Mouse (Mus musculus) lung, postnatal 0 days (tissue): ENCODE measurements around the gene Myo19. TPM values are rescaled to one million over a fixed set of nuclear protein-coding genes. Genes with fewer than 3 reads are reported as not detected.

ENCODE experiments used
- ATAC-seq: fragments of 200-750 bp; cut with Nextera tagmentation; 2 replicates; pipeline ENCODE4 v1.8.0; 2017; ENCODE audit warnings: moderate library complexity
- DNase-seq: peaks from one replicate; pipeline ENCODE4 v3.0.0-alpha.2; 2016; ENCODE audit warnings: low spot score
- H3K27ac ChIP-seq: fragments of 300-500 bp; sonication (generic); 2 replicates; pipeline ENCODE4 v1.5.1; 2014; ENCODE audit warnings: antibody characterized with exemption, mild to moderate bottlenecking, low read length, mixed read lengths
- H3K27me3 ChIP-seq: fragments of 300-500 bp; sonication (generic); replicated peaks from 2 replicates; pipeline ENCODE4 v1.6.1; 2014; ENCODE audit warnings: low read length, mixed read lengths; ENCODE audit not compliant: insufficient read depth
- H3K36me3 ChIP-seq: fragments of 300-500 bp; sonication (generic); 2 replicates; pipeline ENCODE4 v1.6.1; 2014; ENCODE audit warnings: low read length, mixed read lengths; ENCODE audit not compliant: insufficient read depth
- H3K4me1 ChIP-seq: fragments of 300-500 bp; sonication (generic); 2 replicates; pipeline ENCODE4 v1.6.1; 2014; ENCODE audit warnings: antibody characterized with exemption, low read depth, low read length, mixed read lengths; ENCODE audit not compliant: insufficient read depth
- H3K4me2 ChIP-seq: fragments of 300-500 bp; sonication (generic); replicated peaks from 2 replicates; pipeline ENCODE4 v1.6.1; 2014; ENCODE audit warnings: low read depth, mild to moderate bottlenecking, low read length, moderate library complexity, mixed read lengths
- H3K4me3 ChIP-seq: fragments of 300-500 bp; sonication (generic); 2 replicates; pipeline ENCODE4 v1.5.1; 2014; ENCODE audit warnings: low read depth, low read length
- H3K9ac ChIP-seq: fragments of 300-500 bp; sonication (generic); replicated peaks from 2 replicates; pipeline ENCODE4 v1.6.1; 2014; ENCODE audit warnings: low read depth, mild to moderate bottlenecking
- H3K9me3 ChIP-seq: fragments of 300-500 bp; sonication (generic); 2 replicates; pipeline ENCODE4 v1.6.1; 2016; ENCODE audit warnings: low read length, mixed read lengths
- CTCF ChIP-seq: IDR thresholded peaks from 2 replicates; pipeline ENCODE4 v1.5.1; 2016; ENCODE audit warnings: antibody characterized with exemption, mild to moderate bottlenecking
- EP300 ChIP-seq: IDR thresholded peaks from 2 replicates; pipeline ENCODE4 v1.6.1; 2016; ENCODE audit warnings: antibody characterized with exemption, mild to moderate bottlenecking, control low read depth
- WGBS: fragments of 180-500 bp; shearing (Covaris S2); extraction: QIAGEN DNeasy Blood & Tissue Kit; methylation state at CpG from one replicate; pipeline ENCODE4 v1.1.7; 2014; 5-methylcytosine and 5-hydroxymethylcytosine counted together
- polyA plus RNA-seq: library from polyadenylated mRNA; unstranded; fragments of >200 nt; fragmentation: Nextera tagmentation; extraction: Ambion mirVana; gene quantifications from 2 replicates; pipeline ENCODE4 v1.2.1, GENCODE M21; 2015

The Myo19 gene
- polyA plus RNA-seq, 1 experiment from 2014 or later, result 2.6 TPM

GRCm38 (mm10) chr11:84947206-84947605 lies 67.3 kb downstream of the Myo19 start:
- DNase-seq (no peak), ATAC-seq (no peak)
- Histone ChIP-seq H3K4me2 (no peak overlapping the region), H3K4me3 (no peak overlapping the region), H3K27ac (no peak overlapping the region), H3K27me3 (peaks cover 8% of the 10 kb centered on the region), H3K9me3 (no peaks in the 10 kb centered on the region), H3K4me1 (no peaks in the 10 kb centered on the region), H3K36me3 (no peaks in the 10 kb centered on the region), H3K9ac (no peak overlapping the region)
- TF ChIP-seq EP300 (no peak), CTCF (no peak)
- 74% methylated on average over 6 of the region's 6 CpGs for WGBS

DNA sequence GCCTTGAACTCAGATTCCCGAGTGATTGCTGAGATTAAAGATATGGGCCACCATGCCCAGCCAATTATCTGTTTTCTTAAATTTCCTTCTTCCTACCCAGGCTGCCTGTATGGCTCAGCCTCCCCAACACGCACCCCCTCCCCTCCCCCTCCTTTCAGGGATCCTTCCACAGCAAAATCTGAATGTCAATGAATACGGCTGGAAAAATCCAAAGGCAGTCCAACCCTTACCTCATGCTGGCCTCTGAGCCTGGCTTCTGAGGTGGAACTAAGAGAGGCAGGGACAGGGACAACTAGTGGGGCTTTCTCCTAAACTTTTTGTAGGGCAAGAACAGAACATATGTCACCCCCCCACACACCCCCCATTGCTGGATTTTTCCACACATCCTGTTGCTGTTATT lies 68.2 kb downstream of the Myo19 start:
- 40% methylated on average over 3 of the region's 3 CpGs for WGBS
- DNase-seq, result no peak
- TF ChIP-seq EP300, result no peak
- TF ChIP-seq CTCF, result no peak
- Histone ChIP-seq H3K27ac (no peak overlapping the region), H3K27me3 (peaks cover 8% of the 10 kb centered on the region), H3K9me3 (no peaks in the 10 kb centered on the region), H3K36me3 (no peaks in the 10 kb centered on the region), H3K4me3 (no peak overlapping the region), H3K9ac (no peak overlapping the region), H3K4me1 (no peaks in the 10 kb centered on the region), H3K4me2 (no peak overlapping the region)
- no peak for ATAC-seq

DNA sequence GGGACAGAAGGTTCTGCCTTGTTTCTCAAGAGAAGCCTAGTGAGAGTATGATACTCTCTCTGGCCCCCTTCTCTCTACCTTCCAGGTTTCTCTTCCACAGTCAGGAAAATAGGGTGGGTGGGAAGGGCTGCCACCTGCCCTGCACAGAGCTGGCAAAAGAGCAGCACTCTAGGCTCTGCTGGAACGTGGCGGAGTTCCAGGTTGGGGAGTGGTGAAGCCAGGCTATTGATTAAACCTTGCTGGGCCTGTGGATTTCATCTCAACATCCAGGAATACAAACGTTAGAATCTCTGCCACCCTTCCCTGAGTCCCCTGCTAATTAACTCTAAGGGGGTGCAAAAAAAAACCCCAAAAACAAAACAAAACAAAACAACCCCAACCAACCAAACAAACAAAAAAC lies 68.6 kb downstream of the Myo19 start:
- no peak overlapping the region for H3K9ac ChIP-seq
- 27% methylated on average over 3 of the region's 3 CpGs for WGBS
- H3K4me2 ChIP-seq, result no peak overlapping the region
- no peaks in the 10 kb centered on the region for H3K9me3 ChIP-seq
- H3K4me1 ChIP-seq, result no peaks in the 10 kb centered on the region
- no peak overlapping the region for H3K4me3 ChIP-seq
- no peak for DNase-seq
- TF ChIP-seq EP300 (no peak), CTCF (no peak)
- no peak overlapping the region for H3K27ac ChIP-seq
- H3K27me3 ChIP-seq, result peaks cover 8% of the 10 kb centered on the region
- no peaks in the 10 kb centered on the region for H3K36me3 ChIP-seq
- no peak for ATAC-seq

DNA sequence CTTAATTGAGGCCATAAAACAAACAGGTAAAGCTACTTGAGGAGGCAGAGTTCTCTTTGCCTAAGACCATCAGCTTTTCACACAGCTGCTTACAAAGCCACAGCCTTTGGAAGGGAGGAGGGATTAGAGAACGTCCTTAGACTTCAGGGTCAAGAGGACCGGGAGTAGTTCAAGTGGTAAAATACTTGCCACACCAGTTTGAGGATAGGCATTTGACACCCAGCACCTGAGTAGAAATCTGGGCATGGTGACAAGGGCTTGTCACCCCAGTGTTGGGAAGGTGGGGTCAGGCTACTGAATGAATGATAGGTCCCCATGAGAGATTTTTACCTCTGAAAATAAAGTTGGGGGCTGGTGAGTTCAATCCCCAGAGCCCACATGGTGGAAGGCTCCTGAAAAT lies 72.7 kb downstream of the Myo19 start:
- peak; percentile 88 for DNase-seq
- no peak overlapping the region for H3K27ac ChIP-seq
- WGBS, result 26% methylated on average over 2 of the region's 2 CpGs
- TF ChIP-seq CTCF (no peak), EP300 (no peak)
- H3K27me3 ChIP-seq, result peaks cover 3% of the 10 kb centered on the region; the same call in 1 of the 2 replicates
- H3K36me3 ChIP-seq, result no peaks in the 10 kb centered on the region
- H3K9me3 ChIP-seq, result no peaks in the 10 kb centered on the region
- no peak overlapping the region for H3K4me2 ChIP-seq
- no peak overlapping the region for H3K9ac ChIP-seq
- H3K4me3 ChIP-seq, result no peak overlapping the region
- peaks cover 3% of the 10 kb centered on the region; the same call in 1 of the 2 replicates for H3K4me1 ChIP-seq
- peak; percentile 96 for ATAC-seq

- peaks cover 3% of the 10 kb centered on the region; the same call in 1 of the 2 replicates for H3K4me1 ChIP-seq
- H3K4me3 ChIP-seq, result no peak overlapping the region
- no peak for TF ChIP-seq EP300
- TF ChIP-seq CTCF, result no peak
- ATAC-seq (no peak), DNase-seq (no peak)
- no peaks in the 10 kb centered on the region for H3K9me3 ChIP-seq
- no peak overlapping the region for H3K27ac ChIP-seq
- H3K36me3 ChIP-seq, result no peaks in the 10 kb centered on the region
- H3K9ac ChIP-seq, result no peak overlapping the region
- H3K4me2 ChIP-seq, result no peak overlapping the region
- peaks cover 3% of the 10 kb centered on the region; the same call in 1 of the 2 replicates for H3K27me3 ChIP-seq
- WGBS, result 30% methylated on average over 5 of the region's 5 CpGs
Measured at GRCm38 (mm10) chr11:84956400-84956799, 76.5 kb downstream of the Myo19 start.

- Histone ChIP-seq H3K4me1 (peaks cover 3% of the 10 kb centered on the region; the same call in 1 of the 2 replicates), H3K4me2 (peak overlapping the region; percentile 35), H3K36me3 (no peaks in the 10 kb centered on the region), H3K27ac (no peak overlapping the region), H3K9ac (no peak overlapping the region), H3K4me3 (peak overlapping the region; percentile 27; the same call in 1 of the 2 replicates), H3K9me3 (no peaks in the 10 kb centered on the region), H3K27me3 (peaks cover 3% of the 10 kb centered on the region; the same call in 1 of the 2 replicates)
- no peak for ATAC-seq
- no peak for DNase-seq
- TF ChIP-seq EP300, result no peak
- TF ChIP-seq CTCF, result no peak
- WGBS, result 8% methylated on average over 15 of the region's 15 CpGs
Measured at GRCm38 (mm10) chr11:84957171-84957570, 77.2 kb downstream of the Myo19 start.
